Comparison of ENCODE assay signal across 8 mouse cellular contexts in the genomic region with DNA sequence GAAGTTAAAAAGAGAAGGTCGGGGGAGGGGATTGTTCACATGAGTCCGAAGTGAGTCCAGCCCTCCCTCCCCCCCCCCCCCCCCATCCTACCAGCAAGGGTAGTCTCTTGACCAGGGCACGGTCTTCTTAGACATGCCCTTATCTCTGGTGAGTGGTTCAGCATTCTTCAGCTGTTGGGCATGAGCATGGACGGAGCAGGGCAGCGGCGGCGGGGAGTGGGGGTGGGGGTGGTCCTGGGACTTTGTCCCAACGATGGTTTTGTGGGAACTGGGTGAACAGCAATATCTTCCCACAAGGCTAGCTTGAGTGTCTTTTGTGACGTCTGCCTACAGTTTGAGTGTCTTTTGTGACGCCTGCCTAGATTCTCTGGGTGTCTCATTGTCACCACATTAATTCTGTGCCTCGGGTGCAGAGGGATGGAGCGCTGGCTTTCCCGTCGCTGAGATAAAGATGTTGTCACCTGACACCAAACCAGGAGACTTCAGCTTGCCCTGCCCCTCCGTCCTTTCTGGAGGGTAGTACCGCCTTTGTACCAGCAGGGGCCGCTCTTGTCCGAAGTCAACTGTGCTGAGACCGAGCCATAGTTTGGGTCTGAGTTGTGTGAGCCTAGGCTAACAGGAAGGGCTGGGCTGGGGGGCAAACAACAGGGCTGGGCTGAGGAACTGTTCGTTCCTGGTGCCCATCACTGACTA. TPM values are rescaled to one million over a fixed set of nuclear protein-coding genes. Genes with fewer than 3 reads are reported as not detected.
DNase-seq lines count a peak whose midpoint lies in the region; ATAC-seq lines count a peak whose summit lies in the region.

No protein-coding gene starts in this region.

- under 1% methylated on average over 20 of the region's 20 CpGs for WGBS in hindbrain, embryonic 13.5 days

- no peaks in the 10 kb centered on the region for H3K36me3 ChIP-seq in hindbrain, embryonic 13.5 days

- peak overlapping the region; percentile 70 for H3K9ac ChIP-seq in hindbrain, embryonic 13.5 days

- H3K9me3 ChIP-seq in hindbrain, embryonic 13.5 days = no peaks in the 10 kb centered on the region

- no peaks in the 10 kb centered on the region for H3K27me3 ChIP-seq in hindbrain, embryonic 13.5 days

- peak; percentile 90 for ATAC-seq in hindbrain, embryonic 13.5 days (ENCODE audit: low FRiP score)

- peaks cover 13% of the 10 kb centered on the region for H3K4me1 ChIP-seq in hindbrain, embryonic 13.5 days (replicated peaks)

- H3K27ac ChIP-seq in hindbrain, embryonic 13.5 days = no peak overlapping the region

- peak overlapping the region; percentile 56 for H3K4me2 ChIP-seq in hindbrain, embryonic 13.5 days

- H3K4me3 ChIP-seq in hindbrain, embryonic 13.5 days = peak overlapping the region; percentile 27

- DNase-seq in NIH3T3 (ENCODE audit: low read depth) = peak; percentile 92
- peak; percentile 89 for DNase-seq in cerebellum, adult 9-11 months
- peak; percentile 80 to 88 for DNase-seq in frontal cortex, postnatal 14 days (ENCODE audit: low spot score in 2 of 2)
- peak; percentile 87 to 93 for DNase-seq in layer of hippocampus, postnatal 25 days (ENCODE audit: extremely low spot score in 1 of 2, low spot score in 1 of 2)
- peak; percentile 91 for DNase-seq in lung, postnatal 25 days (ENCODE audit: low spot score)
- peak; percentile 66 for DNase-seq in retina, adult 2 months (ENCODE audit: low read depth, low spot score)
- peak; percentile 86 to 91 for DNase-seq in thymus, postnatal 36 days

RNA-seq across cellular contexts. Expression of a gene that starts 1.4 kb away (rescaled TPM):
- 160 and 165 TPM in 2 replicates for polyA plus RNA-seq in hindbrain, embryonic 13.5 days (2015; fragmentation: Nextera tagmentation; extraction: Ambion mirVana)
- total RNA-seq in layer of hippocampus, postnatal 25 days (2021) = 100 to 1,000 TPM; 232 to 289 TPM

RNA-seq across cellular contexts. Expression of a gene that starts 31.5 kb away (rescaled TPM):
- polyA plus RNA-seq in hindbrain, embryonic 13.5 days (2015; fragmentation: Nextera tagmentation; extraction: Ambion mirVana) = 154 and 163 TPM in 2 replicates
- total RNA-seq in layer of hippocampus, postnatal 25 days (2021) = 100 to 1,000 TPM in 1 of 2 experiments, 10 to 100 TPM in 1; 93.9 to 108 TPM

RNA-seq across cellular contexts. Expression of a gene that starts 45.7 kb away (rescaled TPM):
- not detected in 2 replicates for polyA plus RNA-seq in hindbrain, embryonic 13.5 days (2015; fragmentation: Nextera tagmentation; extraction: Ambion mirVana)
- total RNA-seq in layer of hippocampus, postnatal 25 days (2021) = not detected

RNA-seq across cellular contexts. Expression of a gene that starts 53.7 kb away (rescaled TPM):
- 36.7 and 38.3 TPM in 2 replicates for polyA plus RNA-seq in hindbrain, embryonic 13.5 days (2015; fragmentation: Nextera tagmentation; extraction: Ambion mirVana)
- 100 to 1,000 TPM; 113 to 114 TPM for total RNA-seq in layer of hippocampus, postnatal 25 days (2021)

RNA-seq across cellular contexts. Expression of a gene that starts 54.3 kb away (rescaled TPM):
- 179 and 182 TPM in 2 replicates for polyA plus RNA-seq in hindbrain, embryonic 13.5 days (2015; fragmentation: Nextera tagmentation; extraction: Ambion mirVana)
- 100 to 1,000 TPM in 1 of 2 experiments, 10 to 100 TPM in 1; 99.5 to 115 TPM for total RNA-seq in layer of hippocampus, postnatal 25 days (2021)
